28 mouse cellular contexts compared by ENCODE assay signal in the genomic region with DNA sequence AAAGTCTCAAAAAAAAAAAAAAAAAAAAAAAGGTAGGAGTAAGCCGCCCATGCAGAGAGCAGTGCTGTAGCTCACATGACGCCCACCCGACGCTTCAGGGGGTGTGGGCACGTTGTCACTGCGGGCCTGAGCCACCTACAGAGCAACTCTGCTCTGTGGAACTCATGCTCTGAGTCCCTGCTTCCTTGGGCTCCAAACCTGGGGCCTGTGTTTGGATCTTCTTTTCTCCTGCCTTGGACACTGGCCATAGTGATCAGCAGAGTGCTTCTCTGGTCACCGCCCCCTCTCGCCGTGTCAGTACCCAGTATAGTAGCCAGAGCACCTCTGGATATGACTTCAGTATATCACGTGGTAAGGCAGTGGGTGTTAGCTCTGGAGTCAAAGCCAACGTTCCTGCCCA. TPM values are rescaled to one million over a fixed set of nuclear protein-coding genes. Genes with fewer than 3 reads are reported as not detected.
DNase-seq lines count a peak whose midpoint lies in the region; ATAC-seq and TF ChIP-seq lines count a peak whose summit lies in the region.
"Had no signal": no experiment of that assay in that cellular context is flagged by ENCODE, and none has a peak within 500 bp of the region (broad histone marks: within the 10 kb centered on the region; RNA-seq: fewer than 3 reads in every experiment).

No protein-coding gene starts in this region.

- WGBS in heart, embryonic 10.5 days = 67% methylated on average over 11 of the region's 11 CpGs
- WGBS in heart, postnatal 0 days = 52% methylated on average over 11 of the region's 11 CpGs
- 67% methylated on average over 11 of the region's 11 CpGs for WGBS in midbrain, embryonic 13.5 days
- 71% methylated on average over 11 of the region's 11 CpGs for WGBS in midbrain, postnatal 0 days

- no peak overlapping the region for H3K9ac ChIP-seq in heart, postnatal 0 days (replicated peaks; ENCODE audit: low read depth, low read length)
- no peak overlapping the region for H3K9ac ChIP-seq in midbrain, embryonic 13.5 days (replicated peaks)
- H3K9ac ChIP-seq in midbrain, postnatal 0 days (replicated peaks; ENCODE audit: low read length, poor library complexity, severe bottlenecking) = no peak overlapping the region
- H3K9ac ChIP-seq: hindbrain, embryonic 12.5 days; intestine, embryonic 15.5 days; limb, embryonic 13.5 days; liver, embryonic 13.5 days had no signal

- intact Hi-C loops in heart, postnatal 10 days (cut with DNase I) = loop anchor here (1.0 to 5.0 kb wide), 2 partner anchors 40 to 219 kb away; no protein-coding TSS in a partner anchor

- H3K4me2 ChIP-seq in heart, postnatal 0 days (ENCODE audit: low read depth, low read length) = no peak overlapping the region
- no peak overlapping the region for H3K4me2 ChIP-seq in midbrain, embryonic 13.5 days (replicated peaks)
- H3K4me2 ChIP-seq in midbrain, postnatal 0 days (ENCODE audit: low read depth, low read length, poor library complexity, severe bottlenecking) = no peak overlapping the region
- H3K4me2 ChIP-seq: hindbrain, embryonic 12.5 days; intestine, embryonic 15.5 days; limb, embryonic 13.5 days; liver, embryonic 13.5 days; midbrain, embryonic 12.5 days had no signal

- H3K4me3 ChIP-seq in heart, embryonic 10.5 days = no peak overlapping the region
- no peak overlapping the region for H3K4me3 ChIP-seq in heart, postnatal 0 days (ENCODE audit: low read depth, low read length)
- H3K4me3 ChIP-seq in midbrain, embryonic 13.5 days (replicated peaks) = no peak overlapping the region
- H3K4me3 ChIP-seq in midbrain, postnatal 0 days (ENCODE audit: low read depth, low read length) = no peak overlapping the region
- H3K4me3 ChIP-seq: hindbrain, embryonic 12.5 days; intestine, embryonic 15.5 days; limb, embryonic 13.5 days; liver, embryonic 13.5 days; megakaryocyte, embryonic 14.5 days; midbrain, embryonic 12.5 days had no signal

- no peak for ATAC-seq in heart, postnatal 0 days (ENCODE audit: insufficient read depth, low read depth)
- peak; percentile 25; the same call in 1 of the 2 replicates for ATAC-seq in midbrain, embryonic 13.5 days
- no peak for ATAC-seq in midbrain, postnatal 0 days (ENCODE audit: low FRiP score)
- ATAC-seq: forebrain, embryonic 16.5 days had no signal

- TF ChIP-seq EP300 in heart, postnatal 0 days (IDR thresholded peaks at IDR 0.05; ENCODE audit: low read depth) = no peak

- peaks cover 10% of the 10 kb centered on the region; the same call in 1 of the 2 replicates for H3K4me1 ChIP-seq in heart, embryonic 10.5 days
- 0 out of 2 replicates have a peak, but pooled peaks cover 23% of the 10 kb centered on the region for H3K4me1 ChIP-seq in heart, postnatal 0 days (ENCODE audit: control insufficient read depth, insufficient read depth)
- peaks cover 7% of the 10 kb centered on the region for H3K4me1 ChIP-seq in midbrain, embryonic 13.5 days (replicated peaks)
- H3K4me1 ChIP-seq in midbrain, postnatal 0 days (ENCODE audit: insufficient read depth, low read length) = no peaks in the 10 kb centered on the region
- H3K4me1 ChIP-seq: hindbrain, embryonic 12.5 days; limb, embryonic 13.5 days had no signal

- H3K9me3 ChIP-seq in heart, embryonic 10.5 days = no peaks in the 10 kb centered on the region
- H3K9me3 ChIP-seq in heart, postnatal 0 days (replicated peaks; ENCODE audit: control insufficient read depth, low read length) = no peaks in the 10 kb centered on the region
- H3K9me3 ChIP-seq in midbrain, embryonic 13.5 days = no peaks in the 10 kb centered on the region
- H3K9me3 ChIP-seq in midbrain, postnatal 0 days (ENCODE audit: low read length) = no peaks in the 10 kb centered on the region
- H3K9me3 ChIP-seq: hindbrain, embryonic 12.5 days; intestine, embryonic 15.5 days; limb, embryonic 13.5 days; liver, embryonic 13.5 days; megakaryocyte, embryonic 14.5 days; midbrain, embryonic 12.5 days had no signal

- no peaks in the 10 kb centered on the region for H3K36me3 ChIP-seq in heart, embryonic 10.5 days
- peaks cover 11% of the 10 kb centered on the region; the same call in 1 of the 2 replicates for H3K36me3 ChIP-seq in heart, postnatal 0 days (replicated peaks; ENCODE audit: control insufficient read depth, insufficient read depth, low read length)
- peaks cover 12% of the 10 kb centered on the region; the same call in 1 of the 2 replicates for H3K36me3 ChIP-seq in midbrain, embryonic 13.5 days
- H3K36me3 ChIP-seq in midbrain, postnatal 0 days (ENCODE audit: insufficient read depth, low read length) = 0 out of 2 replicates have a peak, but pooled peaks cover 3% of the 10 kb centered on the region
- H3K36me3 ChIP-seq: hindbrain, embryonic 12.5 days; intestine, embryonic 15.5 days; limb, embryonic 13.5 days; liver, embryonic 13.5 days had no signal

- H3K27me3 ChIP-seq in heart, embryonic 10.5 days (ENCODE audit: insufficient read depth, poor library complexity, severe bottlenecking) = no peaks in the 10 kb centered on the region; the same call in 1 of the 2 replicates
- H3K27me3 ChIP-seq in heart, postnatal 0 days (ENCODE audit: control insufficient read depth, insufficient read depth, low read length) = no peaks in the 10 kb centered on the region
- H3K27me3 ChIP-seq in midbrain, embryonic 13.5 days = peaks cover 42% of the 10 kb centered on the region
- H3K27me3 ChIP-seq in midbrain, postnatal 0 days (ENCODE audit: insufficient read depth, low read length) = no peaks in the 10 kb centered on the region
- H3K27me3 ChIP-seq: intestine, embryonic 15.5 days; limb, embryonic 13.5 days; liver, embryonic 13.5 days; megakaryocyte, embryonic 14.5 days had no signal

- no peak overlapping the region for H3K27ac ChIP-seq in heart, embryonic 10.5 days
- 0 out of 2 replicates have a peak overlapping the region, but pooled peaks have one; percentile 63 for H3K27ac ChIP-seq in heart, postnatal 0 days (ENCODE audit: low read depth)
- H3K27ac ChIP-seq in midbrain, embryonic 13.5 days = no peak overlapping the region
- no peak overlapping the region for H3K27ac ChIP-seq in midbrain, postnatal 0 days (ENCODE audit: low read depth, low read length)
- H3K27ac ChIP-seq: hindbrain, embryonic 12.5 days; hindbrain, postnatal 0 days; intestine, embryonic 15.5 days; limb, embryonic 13.5 days; midbrain, embryonic 12.5 days had no signal

- TF ChIP-seq CTCF in heart, postnatal 0 days (IDR thresholded peaks at IDR 0.05; ENCODE audit: low read depth) = no peak
- no peak for TF ChIP-seq CTCF in midbrain, postnatal 0 days (IDR thresholded peaks at IDR 0.05)

- peak; percentile 94 for DNase-seq in heart, adult 11 months
- no peak for DNase-seq in heart, embryonic 10.5 days (ENCODE audit: low spot score)
- DNase-seq in heart, postnatal 0 days (ENCODE audit: low spot score) = no peak
- no peak for DNase-seq in heart, postnatal 10 days
- DNase-seq in midbrain, postnatal 0 days (ENCODE audit: low spot score) = no peak
- DNase-seq in spleen, adult 18-20 months = no peak
- DNase-seq: adrenal gland, adult 8-10 months had no signal

RNA-seq across cellular contexts. Expression of gene Acot7, which starts 35.0 kb away (rescaled TPM):
- polyA plus RNA-seq in heart, embryonic 10.5 days (2016; fragmentation: Nextera tagmentation; extraction: Ambion mirVana) = 43.7 and 48.9 TPM in 2 replicates
- 17.9 and 39.5 TPM in 2 replicates for total RNA-seq in heart, postnatal 0 days (2014; rRNA removed; ENCODE audit: low replicate concordance)
- polyA plus RNA-seq in heart, postnatal 0 days (2015; fragmentation: Nextera tagmentation; extraction: Ambion mirVana) = 68.8 and 73.5 TPM in 2 replicates
- total RNA-seq in heart, postnatal 10 days (2021) = 10 to 100 TPM; 48.3 to 53.2 TPM
- polyA plus RNA-seq in midbrain, embryonic 13.5 days (2015; fragmentation: Nextera tagmentation; extraction: Ambion mirVana) = 206 and 218 TPM in 2 replicates
- total RNA-seq in midbrain, postnatal 0 days (2014; rRNA removed) = 228 and 259 TPM in 2 replicates
- polyA plus RNA-seq in midbrain, postnatal 0 days (2015; fragmentation: Nextera tagmentation; extraction: Ambion mirVana) = 510 and 544 TPM in 2 replicates

RNA-seq across cellular contexts. Expression of gene Hes2, which starts 54.3 kb away (rescaled TPM):
- polyA plus RNA-seq in heart, embryonic 10.5 days (2016; fragmentation: Nextera tagmentation; extraction: Ambion mirVana) = not detected in 2 replicates
- not detected in 2 replicates for total RNA-seq in heart, postnatal 0 days (2014; rRNA removed; ENCODE audit: low replicate concordance)
- not detected in 2 replicates for polyA plus RNA-seq in heart, postnatal 0 days (2015; fragmentation: Nextera tagmentation; extraction: Ambion mirVana)
- total RNA-seq in heart, postnatal 10 days (2021) = not detected
- polyA plus RNA-seq in midbrain, embryonic 13.5 days (2015; fragmentation: Nextera tagmentation; extraction: Ambion mirVana) = 0.26 and 0.28 TPM in 2 replicates
- total RNA-seq in midbrain, postnatal 0 days (2014; rRNA removed) = not detected in 2 replicates
- polyA plus RNA-seq in midbrain, postnatal 0 days (2015; fragmentation: Nextera tagmentation; extraction: Ambion mirVana) = not detected in 2 replicates
- total RNA-seq: adrenal gland, adult 8-10 months; adrenal gland, postnatal 4 days; gastrocnemius, postnatal 14 days; granulocyte monocyte progenitor cell, adult 5-6 weeks; heart, postnatal 25 days; hindbrain, postnatal 0 days; layer of hippocampus, adult 8-10 months; layer of hippocampus, postnatal 36 days; left cerebral cortex, postnatal 25 days; monocyte, adult 5-6 weeks; neutrophil, adult 5-6 weeks had no signal
- polyA plus RNA-seq: activated CD4-positive, CD25-positive, alpha-beta regulatory T cell, adult 4 months; cerebellum, adult 2 months; forebrain, embryonic 16.5 days; hindbrain, postnatal 0 days; limb, embryonic 13.5 days; liver, embryonic 13.5 days; thymus, postnatal 0 days had no signal
